8 mouse cellular contexts compared by ENCODE assay signal in the genomic region with DNA sequence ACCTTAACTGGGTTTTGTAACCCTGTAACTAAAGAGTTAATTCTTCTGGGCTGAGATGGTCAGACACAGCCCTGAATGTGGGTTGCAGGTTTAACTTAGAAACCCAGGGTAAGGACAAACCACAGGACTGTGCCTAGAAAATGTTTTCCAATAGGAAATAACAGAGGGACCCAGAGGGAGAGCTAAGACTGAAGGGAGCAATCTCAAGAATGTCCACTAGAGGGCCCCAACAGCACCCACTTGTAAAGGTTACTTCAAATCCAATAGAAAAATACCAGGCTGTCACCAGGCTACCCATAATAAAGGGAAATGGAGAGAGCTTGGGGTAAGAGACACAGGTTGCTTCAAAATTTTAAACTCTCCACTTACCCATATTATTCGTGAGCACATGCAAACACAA. TPM values are rescaled to one million over a fixed set of nuclear protein-coding genes. Genes with fewer than 3 reads are reported as not detected.
DNase-seq lines count a peak whose midpoint lies in the region; ATAC-seq and TF ChIP-seq lines count a peak whose summit lies in the region.

No protein-coding gene starts in this region.

- TF ChIP-seq POLR2A in MEL (IDR thresholded peaks at IDR 0.05; ENCODE audit: control insufficient read depth in 1 of 2, insufficient read depth in 1 of 2, low read depth in 1 of 2, low read length in 2 of 2, poor library complexity in 1 of 2) = no peak

- WGBS in forebrain, embryonic 11.5 days = 0% methylated on average over 1 of the region's 1 CpGs

- TF ChIP-seq EP300 in MEL (IDR thresholded peaks at IDR 0.05; ENCODE audit: low read depth in 1 of 2, low read length in 2 of 2) = 0 out of 4 replicates have a peak, but pooled peaks of 1 of the 2 experiments have one; percentile 27

- H3K4me3 ChIP-seq in MEL (ENCODE audit: control insufficient read depth in 1 of 2, insufficient read depth in 1 of 2, low read depth in 2 of 2, low read length in 2 of 2) = no peak overlapping the region
- no peak overlapping the region for H3K4me3 ChIP-seq in forebrain, embryonic 11.5 days (ENCODE audit: low read depth, low read length)

- DNase-seq in MEL (ENCODE audit: low read depth, low spot score) = peak; percentile 87
- DNase-seq in c-Kit-negative CD71-positive TER-119-positive erythroid progenitor cells, embryonic 14.5 days (ENCODE audit: low read depth, low spot score) = peak; percentile 40
- peak; percentile 81 for DNase-seq in forebrain, embryonic 11.5 days (ENCODE audit: low spot score)
- peak; percentile 33 for DNase-seq in heart, postnatal 25 days (ENCODE audit: low spot score)
- peak; percentile 90 to 91 for DNase-seq in layer of hippocampus, postnatal 10 days (ENCODE audit: low spot score in 2 of 2)
- peak; percentile 89 for DNase-seq in lung, postnatal 10 days
- peak; percentile 87 to 89 for DNase-seq in right cerebral cortex, postnatal 10 days (ENCODE audit: low spot score in 2 of 2)
- DNase-seq in urinary bladder, postnatal 14 days (ENCODE audit: low spot score) = peak; percentile 82

- no peak overlapping the region for H3K9ac ChIP-seq in MEL (ENCODE audit: control insufficient read depth, low read depth, low read length, poor library complexity, severe bottlenecking)
- H3K9ac ChIP-seq in forebrain, embryonic 11.5 days (ENCODE audit: low read length) = no peak overlapping the region

- no peak overlapping the region for H3K4me2 ChIP-seq in forebrain, embryonic 11.5 days (ENCODE audit: low read depth, low read length, severe bottlenecking)

- no peaks in the 10 kb centered on the region for H3K79me2 ChIP-seq in MEL (ENCODE audit: control insufficient read depth, insufficient read depth, low read length, poor library complexity)

- peak; percentile 46; the same call in 1 of the 2 replicates for ATAC-seq in forebrain, embryonic 11.5 days (replicated peaks; ENCODE audit: low FRiP score)

- H3K27me3 ChIP-seq in MEL (ENCODE audit: control insufficient read depth in 1 of 2, insufficient read depth in 2 of 2, low read length in 2 of 2) = no peaks in the 10 kb centered on the region
- H3K27me3 ChIP-seq in forebrain, embryonic 11.5 days (ENCODE audit: control insufficient read depth, insufficient read depth, low read length) = no peaks in the 10 kb centered on the region

- H3K27ac ChIP-seq in MEL (ENCODE audit: control insufficient read depth, low read depth, low read length) = no peak overlapping the region
- no peak overlapping the region for H3K27ac ChIP-seq in forebrain, embryonic 11.5 days (ENCODE audit: low read depth, low read length)

- intact Hi-C loops in heart, postnatal 25 days (cut with DNase I) = loop anchor here (5.0 kb wide), 1 partner anchor 517 kb away; the partner anchor contains the start of gene Aqp8

- H3K9me3 ChIP-seq in MEL (replicated peaks; ENCODE audit: insufficient read depth, low read length) = no peaks in the 10 kb centered on the region
- no peaks in the 10 kb centered on the region for H3K9me3 ChIP-seq in forebrain, embryonic 11.5 days (ENCODE audit: control insufficient read depth, low read length)

- TF ChIP-seq CTCF in MEL (IDR thresholded peaks at IDR 0.05 in 2 of 3, conservative IDR thresholded peaks at IDR 0.05 in 1 of 3; ENCODE audit: control insufficient read depth in 1 of 3, insufficient read depth in 1 of 3, low read depth in 2 of 3, low read length in 3 of 3, poor library complexity in 1 of 3, severe bottlenecking in 1 of 3) = peak; percentile 61 to 92 (median 84)

- peak; percentile 89 for TF ChIP-seq RAD21 in MEL (IDR thresholded peaks at IDR 0.05; ENCODE audit: low read depth, low read length)

- no peaks in the 10 kb centered on the region; a peak in 2 of 4 replicates for H3K4me1 ChIP-seq in MEL (ENCODE audit: control insufficient read depth in 1 of 2, insufficient read depth in 2 of 2, low read length in 2 of 2)
- H3K4me1 ChIP-seq in forebrain, embryonic 11.5 days (replicated peaks; ENCODE audit: control insufficient read depth, insufficient read depth, low read length) = peaks cover 2% of the 10 kb centered on the region; the same call in 1 of the 2 replicates

- H3K36me3 ChIP-seq in MEL (ENCODE audit: control insufficient read depth in 1 of 2, insufficient read depth in 2 of 2, low read length in 2 of 2) = no peaks in the 10 kb centered on the region
- H3K36me3 ChIP-seq in forebrain, embryonic 11.5 days (ENCODE audit: control insufficient read depth, insufficient read depth, low read length) = no peaks in the 10 kb centered on the region

TF ChIP-seq in MEL, 35 proteins besides CTCF, POLR2A, EP300 and RAD21:
- TF ChIP-seq SMC3 (IDR thresholded peaks at IDR 0.05; ENCODE audit: low read depth, low read length) (peak; percentile 81), GATA1 (IDR thresholded peaks at IDR 0.05; ENCODE audit: low read depth, low read length) (no peak), CHD2 (IDR thresholded peaks at IDR 0.05; ENCODE audit: low read length) (no peak), MAFK (IDR thresholded peaks at IDR 0.05; ENCODE audit: borderline replicate concordance, low read depth, low read length) (no peak), HCFC1 (IDR thresholded peaks at IDR 0.05; ENCODE audit: low read depth, low read length) (no peak), MYC (IDR thresholded peaks at IDR 0.05; ENCODE audit: low read depth, low read length) (0 out of 2 replicates have a peak, but pooled peaks have one; percentile 17), TCF12 (IDR thresholded peaks at IDR 0.05; ENCODE audit: low read depth, low read length) (no peak), KAT2A (conservative IDR thresholded peaks at IDR 0.05; ENCODE audit: low read depth, low read length) (no peak), ZNF384 (IDR thresholded peaks at IDR 0.05; ENCODE audit: low read depth, low read length) (peak; percentile 36; the same call in 1 of the 2 replicates), SIN3A (IDR thresholded peaks at IDR 0.05; ENCODE audit: low read length) (peak; percentile 54), CHD1 (IDR thresholded peaks at IDR 0.05; ENCODE audit: low read depth, low read length) (no peak), ZC3H11A (IDR thresholded peaks at IDR 0.05; ENCODE audit: low read depth, low read length) (peak; percentile 77), MAX (IDR thresholded peaks at IDR 0.05; ENCODE audit: low read length) (0 out of 2 replicates have a peak, but pooled peaks have one; percentile 36), NELFE (IDR thresholded peaks at IDR 0.05; ENCODE audit: low read depth, low read length) (0 out of 2 replicates have a peak, but pooled peaks have one; percentile 28), MYB (IDR thresholded peaks at IDR 0.05; ENCODE audit: low read depth, low read length) (no peak)

RNA-seq across cellular contexts. Expression of gene Rbbp6, which starts 20.3 kb away (rescaled TPM):
- 22.7 and 25.6 TPM in 2 replicates for total RNA-seq in MEL (2012; rRNA removed)
- 10 to 100 TPM in 1 of 2 experiments, not detected in 1; 70.6 TPM for polyA plus RNA-seq in MEL (2012; ENCODE audit: insufficient read depth in 1 of 2, insufficient read length in 2 of 2, low read depth in 1 of 2, low replicate concordance in 2 of 2, missing spikeins in 1 of 2)
- 34.7 and 39.6 TPM in 2 replicates for polyA plus RNA-seq in forebrain, embryonic 11.5 days (2014; fragmentation: Nextera tagmentation; extraction: Ambion mirVana)
- total RNA-seq in heart, postnatal 25 days (2021) = 10 to 100 TPM; 24.9 to 35.3 TPM
- 10 to 100 TPM; 64.8 to 68.6 TPM for total RNA-seq in layer of hippocampus, postnatal 10 days (2021)

Comparison
In these comparisons a context has a peak if more than half of its experiments do, and no peak if none do; other contexts are left out.
1. DNase-seq: peak in every context shown above with its lines; median percentile 90 in layer of hippocampus, postnatal 10 days; 89 in lung, postnatal 10 days; 88 in right cerebral cortex, postnatal 10 days; 87 in MEL; 82 in urinary bladder, postnatal 14 days; 81 in forebrain, embryonic 11.5 days; 40 in c-Kit-negative CD71-positive TER-119-positive erythroid progenitor cells, embryonic 14.5 days; 33 in heart, postnatal 25 days.